Mouse (Mus musculus): ENCODE measurements around the gene Gsta3. TPM values are rescaled to one million over a fixed set of nuclear protein-coding genes. Genes with fewer than 3 reads are reported as not detected.
"Not testable (repeated sequence)": the region's sequence is repeated elsewhere in the genome, so short reads cannot be mapped to it uniquely, and the experiment has no call there.

Gene Gsta3
- polyA plus RNA-seq, 1 experiment from 2014 or later: 0.24 TPM

- ATAC-seq (ENCODE audit: low FRiP score, low read depth); H3K4me3 ChIP-seq; H3K9ac ChIP-seq (replicated peaks); H3K27me3 ChIP-seq; H3K9me3 ChIP-seq; H3K36me3 ChIP-seq; H3K4me1 ChIP-seq; H3K27ac ChIP-seq (replicated peaks); H3K4me2 ChIP-seq (replicated peaks): not testable (repeated sequence)
- WGBS: 32% methylated on average over 2 of the region's 2 CpGs
Measured at GRCm38 (mm10) chr1:21276158-21276557, 35.8 kb downstream of the Gsta3 start.

- Histone ChIP-seq H3K27me3 (no peaks in the 10 kb centered on the region), H3K9ac (replicated peaks) (no peak overlapping the region), H3K4me1 (no peaks in the 10 kb centered on the region), H3K27ac (replicated peaks) (no peak overlapping the region), H3K4me3 (no peak overlapping the region), H3K36me3 (no peaks in the 10 kb centered on the region), H3K4me2 (replicated peaks) (no peak overlapping the region), H3K9me3 (no peaks in the 10 kb centered on the region)
- ATAC-seq (ENCODE audit: low FRiP score, low read depth): no peak
- 80% methylated on average over 2 of the region's 2 CpGs for WGBS
Measured at GRCm38 (mm10) chr1:21280306-21280705, 39.9 kb downstream of the Gsta3 start.

- H3K9me3 ChIP-seq; H3K4me1 ChIP-seq; H3K9ac ChIP-seq (replicated peaks); H3K4me2 ChIP-seq (replicated peaks); ATAC-seq (ENCODE audit: low FRiP score, low read depth); H3K36me3 ChIP-seq; H3K27ac ChIP-seq (replicated peaks); H3K4me3 ChIP-seq; H3K27me3 ChIP-seq: not testable (repeated sequence)
- 81% methylated on average over 2 of the region's 2 CpGs for WGBS
Measured at GRCm38 (mm10) chr1:21284644-21285043, 44.3 kb downstream of the Gsta3 start.

- Histone ChIP-seq H3K4me2 (replicated peaks) (no peak overlapping the region), H3K4me3 (no peak overlapping the region), H3K9ac (replicated peaks) (no peak overlapping the region), H3K27me3 (no peaks in the 10 kb centered on the region), H3K36me3 (no peaks in the 10 kb centered on the region), H3K4me1 (no peaks in the 10 kb centered on the region), H3K9me3 (no peaks in the 10 kb centered on the region), H3K27ac (replicated peaks) (no peak overlapping the region)
- ATAC-seq (ENCODE audit: low FRiP score, low read depth): no peak
- 96% methylated on average over 4 of the region's 4 CpGs for WGBS
Measured at GRCm38 (mm10) chr1:21291394-21291793, 51.0 kb downstream of the Gsta3 start.

- Histone ChIP-seq H3K27me3 (no peaks in the 10 kb centered on the region), H3K4me2 (replicated peaks) (no peak overlapping the region), H3K9me3 (no peaks in the 10 kb centered on the region), H3K4me1 (no peaks in the 10 kb centered on the region), H3K4me3 (no peak overlapping the region), H3K27ac (replicated peaks) (no peak overlapping the region), H3K36me3 (no peaks in the 10 kb centered on the region), H3K9ac (replicated peaks) (no peak overlapping the region)
- ATAC-seq (ENCODE audit: low FRiP score, low read depth): no peak
- WGBS: 74% methylated on average over 1 of the region's 1 CpGs
Measured at GRCm38 (mm10) chr1:21292590-21292989, 52.2 kb downstream of the Gsta3 start.

- Histone ChIP-seq H3K9ac (replicated peaks) (no peak overlapping the region), H3K4me3 (no peak overlapping the region), H3K27ac (replicated peaks) (no peak overlapping the region), H3K9me3 (no peaks in the 10 kb centered on the region), H3K4me2 (replicated peaks) (no peak overlapping the region), H3K36me3 (no peaks in the 10 kb centered on the region), H3K4me1 (no peaks in the 10 kb centered on the region), H3K27me3 (no peaks in the 10 kb centered on the region)
- ATAC-seq (ENCODE audit: low FRiP score, low read depth): no peak
- 88% methylated on average over 1 of the region's 1 CpGs for WGBS
Measured at GRCm38 (mm10) chr1:21296169-21296568, 55.8 kb downstream of the Gsta3 start.

GRCm38 (mm10) chr1:21298114-21298513 is 57.7 kb downstream of the Gsta3 start:
- no peak overlapping the region for H3K4me3 ChIP-seq
- no peaks in the 10 kb centered on the region for H3K27me3 ChIP-seq
- no peaks in the 10 kb centered on the region for H3K4me1 ChIP-seq
- no peak overlapping the region for H3K9ac ChIP-seq (replicated peaks)
- WGBS: 97% methylated on average over 4 of the region's 4 CpGs
- H3K4me2 ChIP-seq (replicated peaks): no peak overlapping the region
- no peaks in the 10 kb centered on the region for H3K9me3 ChIP-seq
- no peak for ATAC-seq (ENCODE audit: low FRiP score, low read depth)
- H3K27ac ChIP-seq (replicated peaks): no peak overlapping the region
- H3K36me3 ChIP-seq: no peaks in the 10 kb centered on the region

GRCm38 (mm10) chr1:21299826-21300225 is 59.4 kb downstream of the Gsta3 start:
- Histone ChIP-seq H3K4me1 (no peaks in the 10 kb centered on the region), H3K9ac (replicated peaks) (no peak overlapping the region), H3K4me3 (no peak overlapping the region), H3K9me3 (no peaks in the 10 kb centered on the region), H3K27me3 (no peaks in the 10 kb centered on the region), H3K4me2 (replicated peaks) (no peak overlapping the region), H3K27ac (replicated peaks) (no peak overlapping the region), H3K36me3 (no peaks in the 10 kb centered on the region)
- WGBS: 67% methylated on average over 3 of the region's 3 CpGs
- ATAC-seq (ENCODE audit: low FRiP score, low read depth): no peak

- no peaks in the 10 kb centered on the region for H3K27me3 ChIP-seq
- H3K4me1 ChIP-seq: no peaks in the 10 kb centered on the region
- no peak overlapping the region for H3K4me2 ChIP-seq (replicated peaks)
- WGBS: 83% methylated on average over 3 of the region's 3 CpGs
- H3K27ac ChIP-seq (replicated peaks): no peak overlapping the region
- H3K4me3 ChIP-seq: no peak overlapping the region
- no peaks in the 10 kb centered on the region for H3K36me3 ChIP-seq
- ATAC-seq (ENCODE audit: low FRiP score, low read depth): no peak
- no peak overlapping the region for H3K9ac ChIP-seq (replicated peaks)
- H3K9me3 ChIP-seq: no peaks in the 10 kb centered on the region
Measured at GRCm38 (mm10) chr1:21301686-21302085, 61.3 kb downstream of the Gsta3 start.

- H3K4me2 ChIP-seq (replicated peaks): no peak overlapping the region
- 78% methylated on average over 3 of the region's 3 CpGs for WGBS
- no peak overlapping the region for H3K4me3 ChIP-seq
- H3K4me1 ChIP-seq: no peaks in the 10 kb centered on the region
- no peak for ATAC-seq (ENCODE audit: low FRiP score, low read depth)
- no peak overlapping the region for H3K9ac ChIP-seq (replicated peaks)
- no peak overlapping the region for H3K27ac ChIP-seq (replicated peaks)
- no peaks in the 10 kb centered on the region for H3K9me3 ChIP-seq
- no peaks in the 10 kb centered on the region for H3K27me3 ChIP-seq
- H3K36me3 ChIP-seq: no peaks in the 10 kb centered on the region
Measured at GRCm38 (mm10) chr1:21304174-21304573, 63.8 kb downstream of the Gsta3 start.

- no peak overlapping the region for H3K4me2 ChIP-seq (replicated peaks)
- WGBS: 92% methylated on average over 4 of the region's 4 CpGs
- no peak overlapping the region for H3K9ac ChIP-seq (replicated peaks)
- H3K4me1 ChIP-seq: no peaks in the 10 kb centered on the region
- no peak overlapping the region for H3K27ac ChIP-seq (replicated peaks)
- H3K36me3 ChIP-seq: no peaks in the 10 kb centered on the region
- H3K9me3 ChIP-seq: no peaks in the 10 kb centered on the region
- no peaks in the 10 kb centered on the region for H3K27me3 ChIP-seq
- ATAC-seq (ENCODE audit: low FRiP score, low read depth): no peak
- no peak overlapping the region for H3K4me3 ChIP-seq
Measured at GRCm38 (mm10) chr1:21304646-21305045, 64.3 kb downstream of the Gsta3 start.

GRCm38 (mm10) chr1:21305443-21305842 is 65.1 kb downstream of the Gsta3 start:
- no peak overlapping the region for H3K4me2 ChIP-seq (replicated peaks)
- no peak overlapping the region for H3K4me3 ChIP-seq
- no peaks in the 10 kb centered on the region for H3K4me1 ChIP-seq
- no peaks in the 10 kb centered on the region for H3K36me3 ChIP-seq
- WGBS: 95% methylated on average over 3 of the region's 3 CpGs
- no peaks in the 10 kb centered on the region for H3K9me3 ChIP-seq
- H3K9ac ChIP-seq (replicated peaks): no peak overlapping the region
- no peak overlapping the region for H3K27ac ChIP-seq (replicated peaks)
- no peaks in the 10 kb centered on the region for H3K27me3 ChIP-seq
- ATAC-seq (ENCODE audit: low FRiP score, low read depth): no peak

- WGBS: 100% methylated on average over 2 of the region's 2 CpGs
- H3K27me3 ChIP-seq: no peaks in the 10 kb centered on the region
- ATAC-seq (ENCODE audit: low FRiP score, low read depth): no peak
- no peak overlapping the region for H3K4me2 ChIP-seq (replicated peaks)
- H3K27ac ChIP-seq (replicated peaks): no peak overlapping the region
- H3K36me3 ChIP-seq: no peaks in the 10 kb centered on the region
- no peak overlapping the region for H3K9ac ChIP-seq (replicated peaks)
- no peaks in the 10 kb centered on the region for H3K4me1 ChIP-seq
- H3K4me3 ChIP-seq: no peak overlapping the region
- H3K9me3 ChIP-seq: no peaks in the 10 kb centered on the region
Measured at GRCm38 (mm10) chr1:21314336-21314735, 73.9 kb downstream of the Gsta3 start.

Data from midbrain, embryonic 12.5 days (tissue).